Mouse (Mus musculus) heart, postnatal 0 days (tissue): Measurements from ENCODE around the gene Ndrg2.

Experiments
- CTCF ChIP-seq: IDR thresholded peaks from 2 replicates; pipeline ENCODE4 v1.5.1; 2016; ENCODE audit warnings: antibody characterized with exemption, control low read depth, low read depth
- EP300 ChIP-seq: IDR thresholded peaks from 2 replicates; pipeline ENCODE4 v1.6.1; 2016; ENCODE audit warnings: antibody characterized with exemption, low read depth

DNA sequence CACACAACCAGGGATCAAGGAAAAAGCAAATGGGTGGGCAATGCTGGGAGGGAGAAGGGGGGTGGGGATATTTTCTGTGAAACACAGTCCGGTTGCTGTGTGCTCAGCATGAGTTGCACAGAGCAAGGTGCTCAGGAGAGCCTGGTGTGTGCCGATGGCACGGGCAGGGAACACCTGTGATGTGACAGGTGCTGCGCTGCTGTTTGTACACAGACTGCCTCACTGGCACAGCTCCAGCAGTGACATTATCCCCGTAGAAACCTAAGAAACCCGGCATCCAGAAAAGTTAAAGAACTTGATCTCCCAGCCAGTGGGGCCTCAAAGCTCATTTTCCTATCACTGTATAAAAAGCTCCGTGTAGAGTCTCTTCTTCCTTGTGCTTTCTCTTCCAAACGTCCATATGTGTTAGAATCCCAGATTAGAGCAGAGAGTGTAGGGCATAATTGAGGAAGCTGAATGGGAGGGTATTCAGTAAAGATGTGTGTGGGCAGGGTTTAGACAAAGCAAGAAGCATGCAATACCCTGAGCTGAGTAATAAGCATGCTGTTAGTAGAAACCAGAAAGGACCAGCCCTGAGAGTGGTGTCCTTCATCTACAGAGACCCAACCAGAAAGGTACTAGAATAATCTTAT, 17.3 kb downstream of the Ndrg2 start:
- TF ChIP-seq CTCF (no peak), EP300 (no peak)
